Mouse (Mus musculus) testis, adult 2 months (tissue): Measurements from ENCODE around the gene Pgd.
"Not testable (repeated sequence)": the region's sequence is repeated elsewhere in the genome, so short reads cannot be mapped to it uniquely, and the experiment has no call there.

Experiments used
- CTCF ChIP-seq: fragments of 200-500 bp; IDR thresholded peaks from 2 replicates; pipeline ENCODE4 v1.5.1; 2012; ENCODE audit warnings: low read depth, mild to moderate bottlenecking, inconsistent platforms, low read length, moderate library complexity; ENCODE audit not compliant: control insufficient read depth, insufficient read depth, insufficient replicate concordance
- POLR2A ChIP-seq: fragments of 200-500 bp; IDR thresholded peaks from 2 replicates; pipeline ENCODE4 v1.6.1; 2012; ENCODE audit warnings: low read depth, mild to moderate bottlenecking, inconsistent platforms, low read length, moderate library complexity; ENCODE audit not compliant: control insufficient read depth

GRCm38 (mm10) chr4:149211441-149211840 is 44.9 kb upstream of the Pgd start:
- not testable (repeated sequence) for TF ChIP-seq CTCF, POLR2A
